Mouse (Mus musculus) MN1 (cell line): Measurements from ENCODE around the gene Fam171a1.
"Not testable (repeated sequence)": the region's sequence is repeated elsewhere in the genome, so short reads cannot be mapped to it uniquely, and the experiment has no call there.

Experiments used
- DNase-seq: peaks from one replicate; pipeline ENCODE4 v3.0.0-alpha.2; 2016; ENCODE audit warnings: low spot score

Fam171a1 gene

DNA sequence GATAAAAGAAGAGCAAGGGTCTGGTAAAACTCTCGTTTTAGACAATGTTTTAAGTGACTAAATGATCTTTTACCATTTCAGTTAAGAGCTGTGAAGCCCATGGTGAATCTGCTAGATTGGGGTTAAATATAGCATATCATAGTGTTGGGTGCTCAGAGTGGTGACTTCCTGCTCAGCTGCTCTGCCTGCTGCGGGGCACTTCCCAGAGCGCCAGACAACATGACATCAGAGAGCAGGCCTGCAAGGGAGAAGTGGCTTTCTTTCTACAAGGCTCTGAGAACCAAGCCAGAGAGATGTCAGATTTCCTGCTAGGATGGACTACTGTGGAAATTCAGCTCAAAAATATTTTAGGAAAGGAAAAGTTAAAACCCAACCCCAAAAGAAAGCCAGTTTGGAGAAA is 57.8 kb downstream of the Fam171a1 start:
- DNase-seq, result no peak

DNA sequence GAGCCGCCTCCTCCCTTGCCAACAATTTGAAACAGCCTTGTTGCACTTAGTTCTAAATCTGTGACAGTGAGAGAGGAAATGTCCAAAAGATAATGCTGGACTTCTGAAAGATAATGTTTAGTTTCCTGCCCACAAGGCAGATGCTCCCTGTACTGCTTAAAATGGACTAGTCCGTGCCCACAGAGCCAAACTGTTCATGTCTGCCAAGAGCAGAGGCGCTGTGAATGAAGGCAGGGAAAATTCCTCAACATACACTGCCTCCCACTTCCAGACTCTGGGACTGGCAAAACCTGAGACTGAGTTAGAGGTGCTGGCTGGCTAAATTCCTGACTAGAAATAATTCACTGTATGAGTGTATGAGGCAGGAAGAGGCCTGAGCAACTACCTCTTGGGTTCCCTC is 58.6 kb downstream of the Fam171a1 start:
- no peak for DNase-seq

DNA sequence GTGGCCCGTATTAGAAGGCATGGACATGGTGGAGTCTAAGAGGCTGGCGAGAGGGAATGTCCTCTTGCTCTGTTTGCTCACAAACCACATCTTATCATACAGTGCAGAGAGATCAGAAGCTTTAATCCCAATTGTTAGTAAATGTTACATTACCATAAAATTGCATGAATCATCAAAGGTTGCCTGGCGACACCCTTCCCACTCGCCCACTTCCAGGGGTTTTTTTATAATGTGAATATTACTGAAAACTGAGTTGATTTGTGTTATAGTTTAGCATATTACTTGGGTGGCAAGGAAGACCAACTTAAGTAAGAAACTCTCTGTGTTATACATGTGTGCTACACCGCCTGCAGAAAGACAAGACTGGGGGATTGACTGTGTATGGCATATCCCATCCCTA is 60.9 kb downstream of the Fam171a1 start:
- no peak for DNase-seq

GRCm38 (mm10) chr2:3175988-3176387 is 62.0 kb downstream of the Fam171a1 start:
- not testable (repeated sequence) for DNase-seq

DNA sequence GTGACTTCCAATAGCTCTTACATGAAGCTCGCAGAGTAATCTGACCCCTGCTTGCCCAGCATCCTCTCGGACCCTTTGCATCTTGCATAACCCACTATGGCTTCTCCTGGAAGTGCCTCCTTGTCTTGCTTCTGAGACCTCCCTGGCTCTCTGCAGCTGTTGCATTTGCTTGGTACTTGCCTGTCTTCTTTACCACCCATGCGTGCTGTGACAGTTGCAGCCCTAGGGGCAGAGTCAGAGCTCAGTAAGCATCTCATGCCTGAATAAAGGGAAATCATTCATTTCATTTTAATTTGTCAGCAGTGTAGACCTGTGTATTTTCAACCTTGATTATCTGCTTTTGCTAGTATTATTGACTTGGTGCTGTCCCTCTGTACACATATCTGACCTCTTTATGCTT is 62.7 kb downstream of the Fam171a1 start:
- DNase-seq, result no peak

DNA sequence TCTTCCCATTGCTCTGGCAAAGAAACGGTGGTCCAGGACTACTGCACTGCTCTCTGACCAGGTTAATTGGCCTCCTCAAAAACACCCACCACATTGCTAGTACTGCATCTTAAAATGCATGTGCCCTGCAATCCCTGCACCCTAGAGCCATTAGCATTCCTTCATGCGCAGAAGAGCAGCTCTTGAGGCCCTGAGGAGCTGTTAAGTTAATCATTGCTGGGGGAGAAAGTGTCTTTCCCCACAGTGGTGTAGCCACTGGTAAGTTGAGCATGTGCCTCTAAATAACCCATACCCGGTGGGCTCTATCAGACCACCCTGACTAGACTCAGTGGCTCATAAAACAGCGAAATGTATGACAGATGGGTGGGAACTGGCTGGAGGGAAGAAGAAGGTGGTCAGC is 66.5 kb downstream of the Fam171a1 start:
- no peak for DNase-seq

- peak; percentile 10 for DNase-seq
These were observed 69.6 kb downstream of the Fam171a1 start for GRCm38 (mm10) chr2:3183656-3184055.

DNA sequence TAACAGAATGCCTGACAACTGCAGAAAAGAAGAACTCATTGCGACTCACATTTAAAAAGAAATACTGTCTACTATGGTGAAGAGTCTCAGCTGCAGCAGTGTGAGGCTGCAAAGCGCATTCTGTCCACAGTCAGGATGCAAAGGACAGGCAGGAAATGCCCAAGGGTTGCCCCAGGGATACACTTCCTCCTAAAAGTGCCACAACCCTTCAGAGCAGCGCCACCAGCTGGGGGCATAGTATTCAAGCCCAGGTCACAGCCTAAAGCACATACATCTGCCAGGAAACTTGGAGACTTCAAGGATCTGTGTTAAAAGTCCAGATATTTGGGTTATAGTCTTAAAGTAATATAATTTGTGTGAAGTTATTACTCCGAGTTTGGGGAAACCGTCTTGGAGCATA is 71.3 kb downstream of the Fam171a1 start:
- no peak for DNase-seq

DNA sequence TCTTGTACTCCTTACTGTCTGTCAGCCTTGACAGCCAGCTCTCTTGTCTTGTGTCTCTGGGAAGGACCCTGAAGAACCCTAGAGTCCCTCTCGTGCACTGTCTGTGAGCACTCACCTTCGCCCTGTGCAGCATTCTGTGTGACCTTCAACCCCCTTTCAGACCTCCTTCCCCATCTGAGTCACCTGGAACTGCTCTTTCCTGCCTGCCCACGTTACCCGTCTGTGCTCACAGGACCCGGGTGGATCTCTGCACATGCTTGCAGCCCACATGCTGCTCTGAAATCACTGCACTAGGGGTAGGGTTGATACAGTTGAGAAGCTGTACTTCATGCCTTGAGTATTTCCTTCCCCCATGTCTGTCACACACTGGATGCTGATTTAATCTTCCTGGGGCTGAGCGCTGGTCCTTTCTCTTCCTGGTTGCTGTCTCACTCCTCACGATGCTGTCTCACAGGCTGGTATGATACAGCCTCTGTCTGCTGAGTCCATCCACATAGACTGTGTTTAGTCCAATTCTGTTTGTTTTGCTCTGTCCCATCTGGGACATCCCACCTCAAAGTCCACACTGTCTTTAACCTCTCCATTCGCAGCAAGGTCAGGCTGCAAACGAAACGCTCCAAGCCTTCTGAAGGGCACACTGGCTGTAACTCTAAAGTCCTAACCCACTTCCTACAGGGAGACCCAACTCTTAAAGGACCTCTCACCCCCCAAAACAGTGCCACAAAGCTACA is 74.9 kb downstream of the Fam171a1 start:
- DNase-seq, result no peak

GRCm38 (mm10) chr2:3191149-3191548 is 77.1 kb downstream of the Fam171a1 start:
- no peak for DNase-seq

- DNase-seq, result no peak
These were observed 81.5 kb downstream of the Fam171a1 start for GRCm38 (mm10) chr2:3195511-3195910.

- no peak for DNase-seq
These were observed 86.4 kb downstream of the Fam171a1 start for GRCm38 (mm10) chr2:3200422-3200821.

GRCm38 (mm10) chr2:3206975-3207642 is 93.1 kb downstream of the Fam171a1 start:
- DNase-seq, result peak; percentile 16

DNA sequence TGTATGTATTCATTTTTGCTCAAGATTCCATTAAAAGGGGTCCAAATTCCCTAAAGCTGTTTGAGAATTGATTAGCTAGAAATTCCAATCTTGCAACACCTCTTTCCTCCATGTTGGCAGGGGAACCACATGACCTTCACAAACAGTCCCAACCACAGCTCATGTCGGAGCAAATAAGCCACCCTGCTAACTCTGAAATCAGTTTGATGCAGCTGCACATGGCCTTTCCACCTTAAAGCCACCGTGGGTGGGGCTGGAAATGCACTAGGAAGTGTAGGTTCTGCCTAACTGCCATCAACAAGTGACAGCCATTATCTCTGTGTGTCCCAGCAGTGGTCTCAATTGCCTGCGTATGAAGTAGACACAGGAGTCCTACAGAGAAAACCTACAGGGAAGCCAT is 101.5 kb downstream of the Fam171a1 start:
- DNase-seq, result no peak

GRCm38 (mm10) chr2:3216617-3217016 is 102.6 kb downstream of the Fam171a1 start:
- no peak for DNase-seq

- DNase-seq, result not testable (repeated sequence)
These were observed 103.6 kb downstream of the Fam171a1 start for GRCm38 (mm10) chr2:3217577-3217976.

DNA sequence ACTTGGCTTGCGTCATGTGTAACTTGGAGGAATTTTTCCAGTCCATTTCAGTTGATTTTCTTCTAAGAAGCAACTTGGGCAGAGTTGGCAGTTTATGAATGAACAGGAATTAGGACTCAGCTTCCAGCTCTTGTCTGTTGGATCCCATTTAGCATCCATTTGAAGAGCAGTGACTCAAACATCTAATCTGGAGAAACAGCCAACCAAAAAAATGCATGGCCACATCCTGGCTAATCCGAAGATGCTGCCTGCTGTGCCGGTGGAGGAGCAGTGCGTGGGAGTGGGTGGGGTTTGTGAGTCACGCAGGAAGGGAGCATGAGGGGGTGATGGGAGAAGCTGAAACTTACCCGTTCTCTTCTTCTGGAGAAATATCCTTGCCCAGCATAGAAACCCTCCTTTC is 104.2 kb downstream of the Fam171a1 start:
- DNase-seq, result no peak

DNA sequence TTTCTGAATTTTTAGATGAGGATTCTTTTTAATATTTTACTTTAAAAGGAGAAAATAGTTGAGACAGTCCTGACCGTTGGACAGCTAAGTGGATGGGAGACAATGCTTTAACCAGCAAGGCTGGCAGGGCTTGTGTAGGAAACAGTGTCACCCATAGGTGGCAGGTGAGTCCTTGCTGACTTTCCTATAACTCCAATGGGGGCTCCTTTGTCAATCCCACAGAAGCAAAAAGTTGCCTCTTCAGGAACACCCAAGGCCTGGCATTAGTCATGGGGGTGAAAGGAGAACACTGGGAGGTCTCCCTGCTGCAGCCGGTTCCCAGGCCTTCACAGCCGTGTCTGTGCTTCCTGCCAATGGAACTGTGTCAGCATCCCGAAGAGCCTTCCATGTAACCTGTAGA is 114.5 kb downstream of the Fam171a1 start:
- DNase-seq, result peak; percentile 6

GRCm38 (mm10) chr2:3229060-3229459 is 115.0 kb downstream of the Fam171a1 start:
- peak; percentile 43 for DNase-seq

DNA sequence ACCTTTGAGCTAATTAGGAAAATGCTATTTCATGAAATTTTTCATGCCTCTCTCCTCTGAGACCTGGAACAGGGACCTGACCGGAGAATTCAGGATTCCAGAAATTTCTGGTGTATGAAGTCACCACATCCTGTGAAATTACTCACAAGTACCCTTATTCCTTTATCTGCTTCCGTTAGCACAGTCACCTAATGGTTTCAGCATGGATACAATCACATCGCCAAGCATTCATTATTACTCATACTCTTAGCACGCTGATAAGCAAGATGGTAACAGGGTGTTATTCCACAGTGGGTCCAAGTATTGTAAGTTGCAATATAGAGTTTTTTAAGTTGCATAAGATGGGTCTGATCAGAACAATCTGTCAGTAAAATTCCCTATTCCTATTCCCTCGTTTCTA is 125.2 kb downstream of the Fam171a1 start:
- no peak for DNase-seq

DNA sequence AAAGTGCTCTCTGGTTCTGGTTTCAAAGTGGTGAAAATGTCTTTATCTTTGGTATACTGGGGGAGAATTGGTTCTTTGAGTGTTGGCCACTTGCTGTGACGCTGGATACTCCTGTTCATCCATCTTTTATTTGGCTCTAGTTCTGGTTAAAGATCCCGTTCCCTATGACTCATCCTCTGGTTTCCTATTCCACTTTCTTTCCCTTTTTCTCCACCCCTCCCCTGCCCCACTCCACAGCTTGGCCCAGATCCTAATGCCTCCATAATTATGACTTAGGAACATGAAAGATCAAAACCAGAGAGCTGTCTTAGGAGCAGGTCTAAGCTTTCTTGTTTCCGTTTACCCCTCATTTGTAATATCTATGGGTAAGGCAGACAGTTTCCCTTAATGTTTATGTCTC is 130.2 kb downstream of the Fam171a1 start:
- peak; percentile 11 for DNase-seq

GRCm38 (mm10) chr2:3251309-3251708 is 137.3 kb downstream of the Fam171a1 start:
- no peak for DNase-seq

- DNase-seq, result no peak
These were observed 152.4 kb downstream of the Fam171a1 start for GRCm38 (mm10) chr2:3266466-3266865.

DNA sequence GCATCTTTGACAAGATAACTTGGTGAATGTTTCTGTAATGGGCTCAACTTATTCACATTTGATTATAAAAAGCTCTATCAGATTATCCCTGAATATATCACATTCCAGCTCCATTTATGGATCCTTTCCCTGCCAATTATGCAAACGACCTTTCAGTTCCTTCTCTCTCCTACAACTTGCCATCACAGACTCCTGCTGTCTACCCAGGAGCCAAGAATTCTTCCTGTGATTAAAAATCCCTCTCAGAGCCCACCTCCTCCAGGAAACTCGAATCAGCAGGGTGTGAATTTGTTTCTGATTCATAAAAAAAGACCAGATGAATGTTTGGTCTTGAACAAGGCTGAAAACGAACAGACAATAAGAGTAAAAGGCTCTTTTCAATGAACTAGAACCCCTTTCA is 153.9 kb downstream of the Fam171a1 start:
- no peak for DNase-seq
